Mouse (Mus musculus): ENCODE data around the gene Lrmda. TPM values are rescaled to one million over a fixed set of nuclear protein-coding genes. Genes with fewer than 3 reads are reported as not detected.

The Lrmda gene
- total and polyA plus RNA-seq, 3 experiments, result 5.1 to 5.9 TPM; not detected in 1

DNA sequence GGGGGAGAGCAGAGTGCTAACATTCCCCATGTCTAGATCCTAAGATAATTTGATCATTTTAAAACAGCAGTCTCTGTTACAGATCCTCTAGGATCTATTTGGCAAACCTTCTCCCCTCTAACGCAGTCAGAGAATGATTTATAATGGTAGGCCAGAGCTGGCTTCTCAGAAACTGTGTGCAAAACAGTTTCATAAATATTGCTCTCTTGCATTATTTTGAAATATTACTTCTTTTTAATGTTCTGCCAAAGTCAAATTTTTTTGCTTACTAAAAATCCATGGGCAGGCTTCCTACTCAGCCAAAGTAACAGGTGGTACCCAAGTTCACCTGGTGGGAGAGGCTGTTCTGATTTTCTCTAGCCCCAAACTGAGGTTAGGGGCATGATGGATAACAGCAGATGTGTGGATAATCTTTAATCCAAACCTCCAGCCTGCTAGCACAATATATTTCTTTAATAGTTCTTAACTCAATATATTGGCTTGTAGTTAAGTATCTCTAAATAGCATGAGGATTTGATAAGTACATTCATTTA, 1064.8 kb downstream of the Lrmda start:
- H3K4me3 ChIP-seq (ENCODE audit: control insufficient read depth in 1 of 2, insufficient read depth in 1 of 2, low read depth in 2 of 2, low read length in 2 of 2), result no peak overlapping the region
- no peaks in the 10 kb centered on the region for H3K79me2 ChIP-seq (ENCODE audit: control insufficient read depth, insufficient read depth, low read length, poor library complexity)
- DNase-seq (ENCODE audit: low read depth, low spot score), result no peak
- no peak overlapping the region for H3K9ac ChIP-seq (ENCODE audit: control insufficient read depth, low read depth, low read length, poor library complexity, severe bottlenecking)
- H3K9me3 ChIP-seq (replicated peaks; ENCODE audit: insufficient read depth, low read length), result no peaks in the 10 kb centered on the region
- no peak for TF ChIP-seq JUND (IDR thresholded peaks at IDR 0.05; ENCODE audit: low read depth, low read length)
- no peak for TF ChIP-seq CTCF (IDR thresholded peaks at IDR 0.05 in 2 of 3, conservative IDR thresholded peaks at IDR 0.05 in 1 of 3; ENCODE audit: control insufficient read depth in 1 of 3, insufficient read depth in 1 of 3, low read depth in 2 of 3, low read length in 3 of 3, poor library complexity in 1 of 3, severe bottlenecking in 1 of 3)
- TF ChIP-seq GATA1 (IDR thresholded peaks at IDR 0.05; ENCODE audit: low read depth, low read length), result no peak
- H3K27ac ChIP-seq (ENCODE audit: control insufficient read depth, low read depth, low read length), result no peak overlapping the region
- H3K4me1 ChIP-seq (ENCODE audit: control insufficient read depth in 1 of 2, insufficient read depth in 2 of 2, low read length in 2 of 2), result no peaks in the 10 kb centered on the region
- no peaks in the 10 kb centered on the region for H3K36me3 ChIP-seq (ENCODE audit: control insufficient read depth in 1 of 2, insufficient read depth in 2 of 2, low read length in 2 of 2)
- peaks cover 1% of the 10 kb centered on the region in 2 experiments; a peak in 1 of 4 replicates for H3K27me3 ChIP-seq (ENCODE audit: control insufficient read depth in 1 of 2, insufficient read depth in 2 of 2, low read length in 2 of 2)

DNA sequence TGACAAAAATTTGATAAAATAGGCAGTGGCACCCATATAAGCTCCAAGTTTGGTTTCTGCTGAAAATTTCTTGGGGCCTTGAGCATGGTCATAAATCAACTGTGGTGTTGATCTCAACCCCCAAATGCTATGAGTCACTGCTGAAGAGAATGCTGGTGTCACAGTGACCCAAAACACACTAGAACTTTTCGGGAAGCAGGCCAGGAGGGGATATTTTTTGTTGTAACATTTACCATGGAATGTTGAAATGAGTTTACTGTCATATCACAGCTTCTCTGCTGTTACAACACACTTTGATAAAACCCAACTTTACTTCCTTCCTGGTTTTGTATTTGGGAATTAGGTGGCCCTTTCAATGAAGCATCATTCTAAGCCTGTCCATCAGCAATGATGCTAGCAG, 1065.3 kb downstream of the Lrmda start:
- H3K4me3 ChIP-seq (ENCODE audit: control insufficient read depth in 1 of 2, insufficient read depth in 1 of 2, low read depth in 2 of 2, low read length in 2 of 2), result no peak overlapping the region
- peaks cover under 1 to 1% of the 10 kb centered on the region in 2 experiments; a peak in 1 of 4 replicates for H3K27me3 ChIP-seq (ENCODE audit: control insufficient read depth in 1 of 2, insufficient read depth in 2 of 2, low read length in 2 of 2)
- no peak overlapping the region for H3K9ac ChIP-seq (ENCODE audit: control insufficient read depth, low read depth, low read length, poor library complexity, severe bottlenecking)
- H3K27ac ChIP-seq (ENCODE audit: control insufficient read depth, low read depth, low read length), result no peak overlapping the region
- H3K79me2 ChIP-seq (ENCODE audit: control insufficient read depth, insufficient read depth, low read length, poor library complexity), result no peaks in the 10 kb centered on the region
- DNase-seq (ENCODE audit: low read depth, low spot score), result no peak
- no peaks in the 10 kb centered on the region for H3K9me3 ChIP-seq (replicated peaks; ENCODE audit: insufficient read depth, low read length)
- TF ChIP-seq RCOR1 (IDR thresholded peaks at IDR 0.05; ENCODE audit: low read depth, low read length) (no peak), MAX (IDR thresholded peaks at IDR 0.05; ENCODE audit: low read length) (no peak), SIN3A (IDR thresholded peaks at IDR 0.05; ENCODE audit: low read length) (no peak), MAFK (IDR thresholded peaks at IDR 0.05; ENCODE audit: borderline replicate concordance, low read depth, low read length) (no peak), SMC3 (IDR thresholded peaks at IDR 0.05; ENCODE audit: low read depth, low read length) (no peak), KAT2A (conservative IDR thresholded peaks at IDR 0.05; ENCODE audit: low read depth, low read length) (no peak), UBTF (IDR thresholded peaks at IDR 0.05; ENCODE audit: borderline replicate concordance, insufficient read depth, low read depth, low read length) (no peak), USF1 (IDR thresholded peaks at IDR 0.05; ENCODE audit: low read depth, low read length) (no peak), USF2 (IDR thresholded peaks at IDR 0.05; ENCODE audit: borderline replicate concordance in 1 of 2, insufficient read depth in 1 of 2, low read depth in 1 of 2, low read length in 2 of 2) (no peak), TBP (IDR thresholded peaks at IDR 0.05; ENCODE audit: low read depth, low read length) (no peak), CHD2 (IDR thresholded peaks at IDR 0.05; ENCODE audit: low read length) (no peak), POLR2AphosphoS5 (IDR thresholded peaks at IDR 0.05; ENCODE audit: borderline replicate concordance, low read depth, low read length) (no peak), ELF1 (IDR thresholded peaks at IDR 0.05; ENCODE audit: low read depth, low read length) (no peak)
- no peaks in the 10 kb centered on the region for H3K4me1 ChIP-seq (ENCODE audit: control insufficient read depth in 1 of 2, insufficient read depth in 2 of 2, low read length in 2 of 2)
- H3K36me3 ChIP-seq (ENCODE audit: control insufficient read depth in 1 of 2, insufficient read depth in 2 of 2, low read length in 2 of 2), result no peaks in the 10 kb centered on the region
